Mouse (Mus musculus) MEL (cell line): ENCODE results near the gene Trap1. TPM values are rescaled to one million over a fixed set of nuclear protein-coding genes. Genes with fewer than 3 reads are reported as not detected.

ENCODE experiments used
- DNase-seq: peaks from one replicate; pipeline ENCODE4 v3.0.0; 2011; ENCODE audit warnings: low read depth, low spot score
- H3K27ac ChIP-seq: 2 replicates; pipeline ENCODE4 v1.5.1; 2012; ENCODE audit warnings: low read depth, mild to moderate bottlenecking, control low read depth, low read length, moderate library complexity; ENCODE audit not compliant: control insufficient read depth
- H3K27me3 ChIP-seq, 2 experiments: fragments of 150-350 bp in 1 of 2; sonication (generic) in 1 of 2; 2 replicates each; pipeline ENCODE4 v1.6.1; 2012; ENCODE audit warnings: low read length in 2 of 2, mild to moderate bottlenecking in 2 of 2, improper control_type of control experiment in 1 of 2, moderate library complexity in 1 of 2; ENCODE audit not compliant: insufficient read depth in 2 of 2, control insufficient read depth in 1 of 2
- H3K36me3 ChIP-seq, 2 experiments: 2 replicates each; pipeline ENCODE4 v1.6.1; 2012 to 2014; ENCODE audit warnings: low read length in 2 of 2, improper control_type of control experiment in 1 of 2, inconsistent platforms in 1 of 2, mild to moderate bottlenecking in 1 of 2; ENCODE audit not compliant: insufficient read depth in 2 of 2, control insufficient read depth in 1 of 2
- H3K4me1 ChIP-seq, 2 experiments: fragments of 150-350 bp in 1 of 2; sonication (generic) in 1 of 2; 2 replicates each; pipeline ENCODE4 v1.6.1; 2012; ENCODE audit warnings: low read length in 2 of 2, improper control_type of control experiment in 1 of 2, mild to moderate bottlenecking in 1 of 2; ENCODE audit not compliant: insufficient read depth in 2 of 2, control insufficient read depth in 1 of 2
- H3K4me3 ChIP-seq, 2 experiments: fragments of 150-350 bp in 1 of 2; sonication (generic) in 1 of 2; 2 replicates each; pipeline ENCODE4 v1.5.1; 2012; ENCODE audit warnings: low read depth in 2 of 2, low read length in 2 of 2, mild to moderate bottlenecking in 2 of 2, moderate library complexity in 2 of 2, control low read depth in 1 of 2, improper control_type of control experiment in 1 of 2; ENCODE audit not compliant: control insufficient read depth in 1 of 2, insufficient read depth in 1 of 2
- H3K79me2 ChIP-seq: 2 replicates; pipeline ENCODE4 v1.6.1; 2012; ENCODE audit warnings: mild to moderate bottlenecking, low read length, moderate library complexity; ENCODE audit not compliant: control insufficient read depth, poor library complexity, insufficient read depth
- H3K9ac ChIP-seq: 2 replicates; pipeline ENCODE4 v1.6.1; 2012; ENCODE audit warnings: low read depth, mild to moderate bottlenecking, control low read depth, low read length, moderate library complexity; ENCODE audit not compliant: control insufficient read depth, poor library complexity, severe bottlenecking
- H3K9me3 ChIP-seq: fragments of 150-350 bp; sonication (generic); replicated peaks from 2 replicates; pipeline ENCODE4 v1.6.1; 2012; ENCODE audit warnings: mild to moderate bottlenecking, low read length, improper control_type of control experiment, moderate library complexity; ENCODE audit not compliant: insufficient read depth
- BHLHE40 ChIP-seq: IDR thresholded peaks from 2 replicates; pipeline ENCODE4 v1.6.1; 2012; ENCODE audit warnings: low read depth, mild to moderate bottlenecking, inconsistent platforms, low read length, improper control_type of control experiment, borderline replicate concordance
- CTCF ChIP-seq, 3 experiments: IDR thresholded peaks in 2 of 3; conservative IDR thresholded peaks in 1 of 3; 2 replicates each; pipeline ENCODE4 v1.5.1; 2011 to 2012; ENCODE audit warnings: low read length in 3 of 3, low read depth in 2 of 3, mild to moderate bottlenecking in 2 of 3, improper control_type of control experiment in 1 of 3, inconsistent platforms in 1 of 3, mixed read lengths in 1 of 3, moderate library complexity in 1 of 3; ENCODE audit not compliant: control insufficient read depth in 1 of 3, insufficient read depth in 1 of 3, poor library complexity in 1 of 3, severe bottlenecking in 1 of 3
- ELF1 ChIP-seq: IDR thresholded peaks from 2 replicates; pipeline ENCODE4 v1.6.1; 2014; ENCODE audit warnings: low read depth, mild to moderate bottlenecking, inconsistent platforms, low read length, improper control_type of control experiment, moderate library complexity
- GABPA ChIP-seq: IDR thresholded peaks from 2 replicates; pipeline ENCODE4 v1.6.1; 2012; ENCODE audit warnings: low read depth, mild to moderate bottlenecking, inconsistent platforms, low read length, improper control_type of control experiment, moderate library complexity
- HCFC1 ChIP-seq: IDR thresholded peaks from 2 replicates; pipeline ENCODE4 v1.6.1; 2012; ENCODE audit warnings: low read depth, mild to moderate bottlenecking, inconsistent platforms, low read length, improper control_type of control experiment, moderate library complexity
- MAFK ChIP-seq: IDR thresholded peaks from 2 replicates; pipeline ENCODE4 v1.6.1; 2011; ENCODE audit warnings: low read depth, mild to moderate bottlenecking, low read length, improper control_type of control experiment, borderline replicate concordance
- MAX ChIP-seq: IDR thresholded peaks from 2 replicates; pipeline ENCODE4 v1.6.1; 2011; ENCODE audit warnings: low read length, improper control_type of control experiment
- MAZ ChIP-seq: IDR thresholded peaks from 2 replicates; pipeline ENCODE4 v1.6.1; 2012; ENCODE audit warnings: low read depth, mild to moderate bottlenecking, inconsistent platforms, low read length, improper control_type of control experiment
- MXI1 ChIP-seq: IDR thresholded peaks from 2 replicates; pipeline ENCODE4 v1.6.1; 2011; ENCODE audit warnings: mild to moderate bottlenecking, low read depth, low read length, improper control_type of control experiment
- MYB ChIP-seq: IDR thresholded peaks from 2 replicates; pipeline ENCODE4 v1.6.1; 2011; ENCODE audit warnings: mild to moderate bottlenecking, low read depth, low read length, improper control_type of control experiment
- POLR2AphosphoS2 ChIP-seq: IDR thresholded peaks from 2 replicates; pipeline ENCODE4 v1.6.1; 2011; ENCODE audit warnings: low read length, improper control_type of control experiment
- TAL1 ChIP-seq: IDR thresholded peaks from 2 replicates; pipeline ENCODE4 v1.6.1; 2012; ENCODE audit warnings: mild to moderate bottlenecking, inconsistent platforms, low read length, moderate library complexity, mixed read lengths
- TCF12 ChIP-seq: IDR thresholded peaks from 2 replicates; pipeline ENCODE4 v1.6.1; 2014; ENCODE audit warnings: low read depth, mild to moderate bottlenecking, inconsistent platforms, low read length, improper control_type of control experiment, moderate library complexity
- USF2 ChIP-seq, 2 experiments: IDR thresholded peaks; 2 replicates each; pipeline ENCODE4 v1.6.1; 2011 to 2012; ENCODE audit warnings: improper control_type of control experiment in 2 of 2, low read length in 2 of 2, borderline replicate concordance in 1 of 2, inconsistent platforms in 1 of 2, low read depth in 1 of 2, mild to moderate bottlenecking in 1 of 2; ENCODE audit not compliant: insufficient read depth in 1 of 2
- ZKSCAN1 ChIP-seq: IDR thresholded peaks from 2 replicates; pipeline ENCODE4 v1.6.1; 2012; ENCODE audit warnings: low read depth, mild to moderate bottlenecking, inconsistent platforms, low read length, improper control_type of control experiment, moderate library complexity
- ZMIZ1 ChIP-seq: IDR thresholded peaks from 2 replicates; pipeline ENCODE4 v1.6.1; 2012; ENCODE audit warnings: low read depth, mild to moderate bottlenecking, inconsistent platforms, low read length, improper control_type of control experiment, moderate library complexity
- ZNF384 ChIP-seq: IDR thresholded peaks from 2 replicates; pipeline ENCODE4 v1.6.1; 2012; ENCODE audit warnings: low read depth, mild to moderate bottlenecking, inconsistent platforms, low read length, improper control_type of control experiment
- polyA plus RNA-seq, 2 experiments: library from polyadenylated mRNA; stranded (reverse) in 1 of 2; unstranded in 1 of 2; fragments of >175 nt in 1 of 2; fragments of >200 nt in 1 of 2; gene quantifications; 2 replicates each; pipeline versions ENCODE4 v1.2.1 to v1.2.4; 2012; ENCODE audit warnings: low replicate concordance in 2 of 2, low read depth in 1 of 2; ENCODE audit not compliant: insufficient read length in 2 of 2, insufficient read depth in 1 of 2, missing spikeins in 1 of 2
- total RNA-seq: library from RNA; depleted of rRNA; stranded (reverse); fragments of 300-350 nt; gene quantifications from 2 replicates; pipeline ENCODE4 v1.2.3, GENCODE M21; 2012

Gene Trap1
- total and polyA plus RNA-seq, 3 experiments: 120 to 299 (median 214) TPM

DNA sequence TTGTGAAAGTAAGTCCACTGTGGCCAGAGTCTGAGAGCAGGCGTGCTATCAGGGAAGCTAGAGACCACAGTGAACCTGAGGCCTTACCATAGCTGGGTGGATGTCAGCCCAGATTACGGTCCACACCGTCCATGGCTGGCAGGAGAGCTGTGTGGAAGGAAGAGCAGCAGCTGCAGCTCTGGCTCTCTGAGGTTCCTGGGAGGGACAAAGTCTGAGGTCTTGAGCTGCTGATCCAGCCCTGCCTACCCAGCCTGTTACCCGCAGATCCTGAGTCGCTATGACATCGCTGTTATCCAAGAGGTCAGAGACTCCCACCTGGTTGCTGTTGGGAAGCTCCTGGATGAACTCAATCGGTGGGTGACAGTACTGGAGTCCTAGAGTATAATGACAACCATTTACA, 39.9 kb downstream of the Trap1 start:
- no peaks in the 10 kb centered on the region for H3K79me2 ChIP-seq
- no peak overlapping the region for H3K27ac ChIP-seq
- peaks cover 9 to 25% of the 10 kb centered on the region in 2 experiments for H3K4me1 ChIP-seq
- H3K4me3 ChIP-seq: no peak overlapping the region
- H3K36me3 ChIP-seq: peaks cover 2 to 20% of the 10 kb centered on the region in 2 experiments; a peak in 3 of 4 replicates
- no peak for TF ChIP-seq MXI1
- TF ChIP-seq MYB: no peak
- TF ChIP-seq ELF1: no peak
- no peak for TF ChIP-seq MAX
- TF ChIP-seq HCFC1: no peak
- no peak for TF ChIP-seq USF2 (IDR thresholded peaks at IDR 0.05; ENCODE audit: borderline replicate concordance in 1 of 2, insufficient read depth in 1 of 2, low read depth in 1 of 2, low read length in 2 of 2)
- no peak for TF ChIP-seq ZMIZ1
- no peak for TF ChIP-seq BHLHE40
- TF ChIP-seq ZNF384: no peak
- TF ChIP-seq TAL1: no peak
- TF ChIP-seq ZKSCAN1: no peak
- TF ChIP-seq MAFK: no peak
- TF ChIP-seq MAZ: no peak
- no peak for TF ChIP-seq CTCF (IDR thresholded peaks at IDR 0.05 in 2 of 3, conservative IDR thresholded peaks at IDR 0.05 in 1 of 3; ENCODE audit: control insufficient read depth in 1 of 3, insufficient read depth in 1 of 3, low read depth in 2 of 3, low read length in 3 of 3, poor library complexity in 1 of 3, severe bottlenecking in 1 of 3)
- no peak for TF ChIP-seq GABPA
- TF ChIP-seq, all 39 proteins: peak for 0
- no peak for DNase-seq
- Histone ChIP-seq H3K27me3 (no peaks in the 10 kb centered on the region), H3K9me3 (no peaks in the 10 kb centered on the region), H3K9ac (no peak overlapping the region)

DNA sequence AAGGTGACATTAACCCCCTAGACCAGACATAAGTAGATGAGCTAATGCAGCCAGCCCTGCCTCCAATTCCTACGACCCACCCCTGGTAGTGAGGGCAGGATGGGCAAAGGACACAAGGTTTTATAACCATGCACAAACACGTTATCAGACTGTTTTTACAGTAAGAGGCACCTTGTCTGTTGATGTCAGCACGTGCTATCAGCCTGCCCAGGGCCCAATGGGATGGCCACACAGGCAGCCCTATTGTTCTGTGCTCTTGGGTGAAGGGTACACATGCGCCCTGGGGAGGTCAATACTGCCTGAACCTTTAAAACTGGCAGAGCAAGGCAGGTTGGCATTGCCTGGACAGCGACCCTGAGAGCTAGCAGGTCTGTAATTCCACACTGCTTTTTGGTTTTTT, 40.8 kb downstream of the Trap1 start, which contains the start of gene Dnase1:
Gene Dnase1 (plus strand): TSS at position 136 of the 400 bp plus-strand sequence.
- Histone ChIP-seq H3K79me2 (no peaks in the 10 kb centered on the region), H3K27ac (no peak within 1 kb of the TSS), H3K9me3 (no peaks in the 10 kb centered on the region), H3K27me3 (no peaks in the 10 kb centered on the region), H3K4me3 (no peak within 1 kb of the TSS), H3K4me1 (peaks cover 12 to 32% of the 10 kb centered on the region in 2 experiments), H3K36me3 (peaks cover 0 to 24% of the 10 kb centered on the region in 2 experiments; a peak in 2 of 4 replicates), H3K9ac (no peak within 1 kb of the TSS)
- no peak for DNase-seq
- TF ChIP-seq POLR2AphosphoS2 (peak; percentile 14; the same call in 1 of the 2 replicates), TCF12 (no peak)
